Mouse (Mus musculus) embryonic facial prominence, embryonic 14.5 days (tissue): ENCODE data around the gene Mrpl47. TPM values are rescaled to one million over a fixed set of nuclear protein-coding genes. Genes with fewer than 3 reads are reported as not detected.
"Not testable (repeated sequence)": the region's sequence is repeated elsewhere in the genome, so short reads cannot be mapped to it uniquely, and the experiment has no call there.

Source experiments
- ATAC-seq: fragments of 200-750 bp; cut with Nextera tagmentation; 2 replicates; pipeline ENCODE4 v1.8.0; 2017; ENCODE audit warnings: low read depth, moderate number of reproducible peaks, moderate TSS enrichment
- DNase-seq: peaks from one replicate; pipeline ENCODE4 v3.0.0-alpha.2; 2015; ENCODE audit warnings: low spot score
- H3K27ac ChIP-seq: fragments of 300-500 bp; sonication (generic); replicated peaks from 2 replicates; pipeline ENCODE4 v1.5.1; 2014; ENCODE audit warnings: low read depth, mild to moderate bottlenecking, low read length, moderate library complexity
- H3K27me3 ChIP-seq: fragments of 300-500 bp; sonication (generic); replicated peaks from 2 replicates; pipeline ENCODE4 v1.6.1; 2014; ENCODE audit warnings: low read length; ENCODE audit not compliant: control insufficient read depth, insufficient read depth
- H3K36me3 ChIP-seq: fragments of 300-500 bp; sonication (generic); 2 replicates; pipeline ENCODE4 v1.6.1; 2014; ENCODE audit warnings: low read length, mixed read lengths; ENCODE audit not compliant: control insufficient read depth, insufficient read depth
- H3K4me1 ChIP-seq: fragments of 300-500 bp; sonication (generic); 2 replicates; pipeline ENCODE4 v1.6.1; 2014; ENCODE audit warnings: antibody characterized with exemption, low read length; ENCODE audit not compliant: control insufficient read depth, insufficient read depth
- H3K4me2 ChIP-seq: fragments of 300-500 bp; sonication (generic); 2 replicates; pipeline ENCODE4 v1.6.1; 2014; ENCODE audit warnings: low read depth, mild to moderate bottlenecking, low read length, moderate library complexity, mixed read lengths
- H3K4me3 ChIP-seq: fragments of 300-500 bp; sonication (generic); 2 replicates; pipeline ENCODE4 v1.5.1; 2014; ENCODE audit warnings: low read depth, mild to moderate bottlenecking, low read length
- H3K9ac ChIP-seq: fragments of 300-500 bp; sonication (generic); 2 replicates; pipeline ENCODE4 v1.6.1; 2014; ENCODE audit warnings: low read depth, mild to moderate bottlenecking, low read length, moderate library complexity, mixed read lengths
- H3K9me3 ChIP-seq: fragments of 300-500 bp; sonication (generic); 2 replicates; pipeline ENCODE4 v1.6.1; 2016; ENCODE audit warnings: low read length; ENCODE audit not compliant: control insufficient read depth
- WGBS: fragments of 180-500 bp; shearing (Covaris S2); extraction: QIAGEN DNeasy Blood & Tissue Kit; methylation state at CpG from one replicate; pipeline ENCODE4 v1.1.7; 2014; 5-methylcytosine and 5-hydroxymethylcytosine counted together
- polyA plus RNA-seq: library from polyadenylated mRNA; unstranded; fragments of >200 nt; fragmentation: Nextera tagmentation; extraction: Ambion mirVana; gene quantifications from 2 replicates; pipeline ENCODE4 v1.2.1, GENCODE M21; 2014

The Mrpl47 gene
- polyA plus RNA-seq, 1 experiment from 2014 or later = 34.0 TPM

DNA sequence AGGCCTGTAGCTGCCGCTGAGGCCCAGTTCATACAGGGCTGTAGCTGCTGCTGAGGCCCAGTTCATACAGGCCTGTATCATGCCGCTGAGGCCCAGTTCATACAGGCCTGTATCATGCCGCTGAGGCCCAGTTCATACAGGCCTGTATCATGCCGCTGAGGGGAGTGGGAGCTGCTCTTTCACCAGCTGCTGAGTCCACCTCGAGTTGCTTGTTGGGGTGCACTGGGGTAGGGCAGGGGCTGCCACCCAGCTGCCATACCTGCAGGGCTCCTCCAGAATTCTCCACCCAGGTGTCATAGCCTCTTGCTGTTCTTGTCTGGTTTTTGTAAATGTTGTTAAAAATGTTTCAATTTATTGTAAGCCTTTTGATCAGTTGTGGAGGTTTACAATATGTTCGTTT, 20.0 kb downstream of the Mrpl47 start:
- not testable (repeated sequence) for H3K4me2 ChIP-seq, H3K4me1 ChIP-seq, ATAC-seq, H3K9ac ChIP-seq, H3K9me3 ChIP-seq, H3K27me3 ChIP-seq, H3K4me3 ChIP-seq, DNase-seq, H3K27ac ChIP-seq
- WGBS = 94% methylated on average over 5 of the region's 6 CpGs
- peaks cover 96% of the 10 kb centered on the region for H3K36me3 ChIP-seq

DNA sequence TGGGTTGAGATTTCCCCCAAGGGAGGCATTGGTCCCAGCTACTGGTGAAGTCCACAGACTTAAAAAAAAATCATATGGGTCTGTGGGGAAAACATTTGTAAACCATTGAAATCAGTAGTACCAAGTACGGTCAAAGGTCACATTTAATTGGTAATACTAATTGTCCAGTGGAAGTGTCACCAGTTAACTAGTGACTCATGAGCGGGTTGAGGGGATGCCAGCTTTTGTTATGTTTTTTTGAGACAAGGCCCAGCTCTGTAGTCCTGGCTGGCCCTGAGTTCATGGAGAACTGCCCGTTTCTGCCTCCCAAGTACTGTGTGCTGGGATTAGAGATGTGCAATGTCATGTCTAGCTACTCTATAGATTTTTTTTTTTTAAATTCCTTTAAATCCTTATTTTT, 23.7 kb downstream of the Mrpl47 start:
- WGBS = 83% methylated on average over 3 of the region's 3 CpGs
- Histone ChIP-seq H3K27me3 (no peaks in the 10 kb centered on the region), H3K9me3 (no peaks in the 10 kb centered on the region), H3K27ac (no peak overlapping the region), H3K4me1 (peaks cover 5% of the 10 kb centered on the region; the same call in 1 of the 2 replicates), H3K4me2 (no peak overlapping the region), H3K4me3 (no peak overlapping the region), H3K36me3 (peaks cover 69% of the 10 kb centered on the region), H3K9ac (no peak overlapping the region)
- no peak for ATAC-seq
- DNase-seq = no peak

DNA sequence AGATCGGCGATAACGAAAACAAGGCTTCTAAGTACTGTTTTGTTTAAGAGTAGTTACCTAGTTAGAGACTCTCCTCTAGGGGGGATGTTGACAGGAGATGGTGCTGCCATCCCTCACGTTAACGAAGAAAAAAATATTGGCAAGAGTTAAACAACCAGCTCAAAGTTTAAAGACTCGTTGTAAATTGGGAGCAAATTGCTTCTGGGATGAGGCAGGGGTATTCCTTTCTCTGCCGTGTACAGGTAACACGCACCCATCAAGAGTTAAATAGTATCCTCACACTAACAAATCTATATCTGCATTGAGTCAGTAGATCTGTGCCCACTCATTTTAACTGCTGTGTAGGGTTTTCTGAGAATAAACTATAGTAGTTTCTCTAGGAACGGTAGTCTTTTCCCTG, 28.0 kb downstream of the Mrpl47 start:
- Histone ChIP-seq H3K27ac (peak overlapping the region; percentile 87), H3K9ac (peak overlapping the region; percentile 93), H3K4me2 (peak overlapping the region; percentile 57), H3K4me3 (peak overlapping the region; percentile 94), H3K9me3 (no peaks in the 10 kb centered on the region), H3K4me1 (peaks cover 5% of the 10 kb centered on the region; the same call in 1 of the 2 replicates), H3K27me3 (no peaks in the 10 kb centered on the region), H3K36me3 (peaks cover 29% of the 10 kb centered on the region)
- DNase-seq = no peak
- ATAC-seq = no peak
- 6% methylated on average over 9 of the region's 9 CpGs for WGBS

DNA sequence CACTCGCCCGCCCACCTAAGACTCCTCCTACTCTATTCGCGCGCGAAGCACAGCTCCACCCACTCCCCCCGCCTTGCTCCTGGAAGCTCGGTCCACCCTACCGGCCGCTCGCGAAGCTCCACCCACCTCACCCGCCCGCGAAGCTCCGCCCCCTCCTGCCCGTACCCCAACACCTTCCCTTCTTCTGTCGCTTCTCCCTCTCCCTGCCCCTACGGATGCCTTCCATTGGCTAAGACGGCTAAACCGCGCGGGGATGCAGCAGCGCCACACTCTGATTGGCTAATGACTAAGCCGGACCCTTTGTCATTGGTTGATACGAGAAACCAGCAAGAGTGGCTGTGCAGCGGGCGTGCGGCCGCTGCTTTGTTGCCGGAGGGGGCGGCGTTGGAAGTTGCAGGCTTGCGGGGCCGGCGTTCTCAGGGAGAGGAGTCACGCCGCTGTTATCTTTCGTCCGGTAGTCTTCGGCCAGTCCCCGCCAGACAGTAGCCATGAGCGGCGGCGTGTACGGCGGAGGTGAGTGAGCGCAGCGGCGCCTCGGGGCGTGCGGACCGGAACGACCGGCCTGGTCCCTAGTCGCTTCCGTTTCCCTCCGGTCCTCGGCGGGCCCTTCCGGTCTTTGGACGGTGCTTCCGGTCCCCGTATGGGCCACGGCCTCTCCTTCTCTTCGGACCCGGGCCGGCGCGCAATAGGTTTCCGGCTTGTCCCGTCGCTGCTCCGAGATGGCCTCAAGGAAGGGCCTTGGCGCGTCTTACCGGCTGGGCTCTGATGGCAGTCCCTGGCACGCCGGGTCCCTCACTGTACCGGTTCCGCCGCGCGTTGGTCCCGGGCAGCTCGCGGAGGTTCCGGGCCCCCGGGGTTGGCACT, 28.8 kb downstream of the Mrpl47 start:
- peak overlapping the region; percentile 94 for H3K4me3 ChIP-seq

DNA sequence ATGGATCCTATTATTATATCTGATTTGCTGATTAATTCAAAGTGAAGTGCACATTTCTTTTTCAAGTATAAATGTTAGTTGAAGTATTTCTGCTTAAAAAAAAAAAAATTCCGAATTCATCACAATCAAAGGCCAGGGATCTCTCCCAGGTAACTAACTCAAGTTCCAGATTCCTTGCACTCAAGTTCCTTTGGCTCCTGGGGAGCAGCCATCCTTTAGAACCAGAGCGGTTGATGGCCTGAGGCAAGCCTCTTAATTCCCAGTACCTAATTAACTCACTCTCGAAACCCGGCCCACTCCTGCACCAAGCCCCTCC, 29.4 kb downstream of the Mrpl47 start:
- H3K9ac ChIP-seq = peak overlapping the region; percentile 46; the same call in 1 of the 2 replicates
- ATAC-seq = no peak
- H3K4me2 ChIP-seq = peak overlapping the region; percentile 57
- peaks cover 15% of the 10 kb centered on the region for H3K36me3 ChIP-seq
- H3K4me3 ChIP-seq = peak overlapping the region; percentile 94
- no peak for DNase-seq
- 2% methylated on average over 4 of the region's 4 CpGs for WGBS
- peaks cover 5% of the 10 kb centered on the region; the same call in 1 of the 2 replicates for H3K4me1 ChIP-seq
- H3K27ac ChIP-seq = no peak overlapping the region
- no peaks in the 10 kb centered on the region for H3K27me3 ChIP-seq
- H3K9me3 ChIP-seq = no peaks in the 10 kb centered on the region

More for the DNA sequence above, 28.8 kb downstream of the Mrpl47 start:
- no peaks in the 10 kb centered on the region for H3K9me3 ChIP-seq
- peak overlapping the region; percentile 93 for H3K9ac ChIP-seq
- peak overlapping the region; percentile 57 for H3K4me2 ChIP-seq
- H3K36me3 ChIP-seq = peaks cover 21% of the 10 kb centered on the region
- DNase-seq (peak; percentile 99), ATAC-seq (peak; percentile 100)
- H3K4me1 ChIP-seq = peaks cover 5% of the 10 kb centered on the region; the same call in 1 of the 2 replicates
- WGBS = 2% methylated on average over 38 of the region's 90 CpGs
- H3K27ac ChIP-seq = peak overlapping the region; percentile 87
- no peaks in the 10 kb centered on the region for H3K27me3 ChIP-seq

DNA sequence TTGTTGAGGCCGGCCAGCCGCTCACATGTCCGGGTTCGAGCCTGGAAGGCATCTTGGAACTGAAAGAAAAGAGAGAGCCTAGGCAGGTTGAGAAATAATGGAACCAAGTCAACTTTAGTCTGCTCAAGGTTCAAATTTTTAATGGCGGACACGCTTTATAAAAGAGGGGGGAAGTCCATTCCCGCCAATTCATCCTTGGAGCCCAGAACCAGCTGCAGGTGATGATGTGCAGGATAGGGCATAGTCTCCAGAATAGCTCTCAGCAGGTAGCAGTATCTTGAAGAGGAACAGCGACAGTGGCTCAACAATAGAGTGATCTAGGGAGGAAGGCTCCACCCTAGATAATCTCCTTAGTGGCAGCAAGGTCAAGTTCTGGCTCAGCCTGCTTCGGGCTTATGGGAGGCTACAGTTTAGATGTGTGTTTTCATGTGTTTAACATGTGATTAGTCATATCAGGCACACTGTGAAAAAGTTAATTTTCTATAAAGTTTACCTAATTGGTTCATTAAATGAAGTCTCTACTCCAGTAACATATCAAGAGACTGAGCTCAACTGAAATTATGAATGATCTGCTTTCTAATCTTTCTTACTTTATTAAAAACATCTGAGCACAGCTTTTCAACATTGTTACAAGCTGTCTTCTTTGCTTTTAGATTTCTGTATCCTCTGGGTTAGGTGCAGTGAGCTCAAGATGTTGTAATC, 31.6 kb downstream of the Mrpl47 start, which contains the start of gene Actl6a:
Gene Actl6a (plus strand): TSS at position 652 of the 702 bp plus-strand sequence.
- WGBS = 81% methylated on average over 9 of the region's 9 CpGs
- H3K27ac ChIP-seq, ATAC-seq, H3K9ac ChIP-seq, H3K4me1 ChIP-seq, H3K27me3 ChIP-seq, H3K9me3 ChIP-seq, H3K4me3 ChIP-seq, H3K36me3 ChIP-seq, DNase-seq, H3K4me2 ChIP-seq: not testable (repeated sequence)

DNA sequence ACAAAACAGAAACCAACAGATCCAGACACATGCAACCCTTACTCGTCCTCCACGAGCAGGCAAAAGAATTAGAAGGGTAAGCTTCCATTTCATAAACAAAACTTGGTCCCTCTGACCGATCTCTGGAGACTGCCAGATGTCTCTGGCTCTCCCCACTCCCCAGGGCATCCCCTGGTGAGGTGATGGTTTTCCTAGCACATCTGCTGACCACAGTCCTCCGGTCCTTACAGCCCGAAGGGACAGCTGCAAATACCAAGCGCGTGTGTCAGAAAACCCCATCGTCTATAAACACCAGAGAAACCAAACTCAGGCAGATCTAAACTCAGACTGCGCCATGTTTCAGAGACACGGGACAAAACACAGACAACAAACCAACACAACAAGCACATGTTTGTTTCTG, 32.8 kb downstream of the Mrpl47 start:
- H3K9me3 ChIP-seq, DNase-seq, H3K9ac ChIP-seq, H3K4me3 ChIP-seq, H3K4me1 ChIP-seq, ATAC-seq, H3K36me3 ChIP-seq, H3K27me3 ChIP-seq, H3K27ac ChIP-seq, H3K4me2 ChIP-seq: not testable (repeated sequence)
- WGBS = 82% methylated on average over 10 of the region's 10 CpGs

DNA sequence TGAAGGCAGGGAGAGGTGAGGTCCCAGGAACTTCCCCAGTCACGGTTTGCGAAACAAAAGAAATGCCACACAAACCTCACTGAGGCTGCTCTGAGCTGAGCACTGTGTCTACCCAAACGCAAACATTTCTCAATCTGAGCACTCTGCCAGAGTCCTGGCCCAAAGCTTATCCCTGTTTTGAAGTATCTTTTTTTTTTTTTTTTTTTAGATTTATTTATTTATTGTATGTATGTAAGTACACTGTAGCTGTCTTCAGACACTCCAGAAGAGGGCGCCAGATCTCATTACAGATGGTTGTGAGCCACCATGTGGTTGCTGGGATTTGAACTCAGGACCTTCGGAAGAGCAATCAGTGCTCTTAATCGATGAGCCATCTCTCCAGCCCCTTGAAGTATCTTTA, 33.4 kb downstream of the Mrpl47 start:
- H3K9ac ChIP-seq, H3K4me2 ChIP-seq, H3K4me1 ChIP-seq, ATAC-seq, H3K27me3 ChIP-seq, H3K4me3 ChIP-seq, H3K36me3 ChIP-seq, DNase-seq, H3K27ac ChIP-seq, H3K9me3 ChIP-seq: not testable (repeated sequence)
- 93% methylated on average over 6 of the region's 6 CpGs for WGBS
